Mouse (Mus musculus) forebrain, embryonic 10.5 days (tissue): ENCODE measurements at regions not wholly inside any gene's neighbourhood (a gene's known extent, or its start where the extent isn't known, plus 50 kb on each side); places are given as distances from the start of the nearest gene placed in this dataset.

ENCODE experiments used
- DNase-seq: peaks from one replicate; pipeline ENCODE4 v3.0.0-alpha.2; 2017; ENCODE audit warnings: low spot score; ENCODE audit errors: extremely low spot score
- H3K27ac ChIP-seq: fragments of 300-500 bp; sonication (generic); 2 replicates; pipeline ENCODE4 v1.5.1; 2016; ENCODE audit warnings: mild to moderate bottlenecking
- H3K27me3 ChIP-seq: fragments of 300-500 bp; sonication (generic); 2 replicates; pipeline ENCODE4 v1.6.1; 2016; ENCODE audit warnings: mild to moderate bottlenecking; ENCODE audit not compliant: poor library complexity, severe bottlenecking
- H3K36me3 ChIP-seq: fragments of 300-500 bp; sonication (generic); replicated peaks from 2 replicates; pipeline ENCODE4 v1.6.1; 2016; ENCODE audit warnings: mild to moderate bottlenecking, moderate library complexity
- H3K4me1 ChIP-seq: fragments of 300-500 bp; sonication (generic); 2 replicates; pipeline ENCODE4 v1.6.1; 2016
- H3K4me3 ChIP-seq: fragments of 300-500 bp; sonication (generic); 2 replicates; pipeline ENCODE4 v1.5.1; 2016; ENCODE audit warnings: mild to moderate bottlenecking, moderate library complexity
- H3K9me3 ChIP-seq: fragments of 300-500 bp; sonication (generic); 2 replicates; pipeline ENCODE4 v1.6.1; 2016; ENCODE audit warnings: mild to moderate bottlenecking, moderate library complexity
- WGBS: fragments of 180-500 bp; shearing (Covaris S2); methylation state at CpG from one replicate; pipeline ENCODE4 v1.1.7; 2016; 5-methylcytosine and 5-hydroxymethylcytosine counted together

DNA sequence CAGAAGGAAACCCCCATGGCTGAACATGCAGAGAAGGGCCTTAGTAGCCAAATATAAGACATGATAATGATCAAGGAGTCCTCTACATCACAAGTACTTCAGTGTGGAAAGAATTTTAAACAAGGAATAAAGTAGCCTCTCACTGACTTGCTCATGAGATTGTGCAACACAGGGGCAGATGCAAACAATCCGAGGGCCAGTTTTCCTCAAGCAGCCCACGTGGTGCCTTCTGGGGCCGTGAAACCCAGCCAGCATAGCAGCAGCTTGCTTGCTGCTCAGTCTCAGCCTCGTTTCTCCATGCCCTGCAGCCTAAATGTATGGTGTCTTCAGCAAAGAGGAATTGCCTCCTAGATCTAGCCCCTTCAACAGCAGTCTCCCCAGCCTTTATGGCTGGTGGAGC lies 350.7 kb upstream of the Rasgrp1 start:
- no peaks in the 10 kb centered on the region for H3K9me3 ChIP-seq
- WGBS = 79% methylated on average over 4 of the region's 4 CpGs
- no peak overlapping the region for H3K27ac ChIP-seq
- H3K4me1 ChIP-seq = no peaks in the 10 kb centered on the region
- H3K4me3 ChIP-seq = no peak overlapping the region
- H3K36me3 ChIP-seq = no peaks in the 10 kb centered on the region
- no peak for DNase-seq
- H3K27me3 ChIP-seq = no peaks in the 10 kb centered on the region

GRCm38 (mm10) chr2:117710173-117710813 lies 367.5 kb upstream of the Rasgrp1 start:
- Histone ChIP-seq H3K4me1 (no peaks in the 10 kb centered on the region), H3K9me3 (no peaks in the 10 kb centered on the region), H3K27ac (no peak overlapping the region), H3K36me3 (no peaks in the 10 kb centered on the region), H3K4me3 (no peak overlapping the region), H3K27me3 (no peaks in the 10 kb centered on the region)
- no peak for DNase-seq
- 92% methylated on average over 7 of the region's 7 CpGs for WGBS

DNA sequence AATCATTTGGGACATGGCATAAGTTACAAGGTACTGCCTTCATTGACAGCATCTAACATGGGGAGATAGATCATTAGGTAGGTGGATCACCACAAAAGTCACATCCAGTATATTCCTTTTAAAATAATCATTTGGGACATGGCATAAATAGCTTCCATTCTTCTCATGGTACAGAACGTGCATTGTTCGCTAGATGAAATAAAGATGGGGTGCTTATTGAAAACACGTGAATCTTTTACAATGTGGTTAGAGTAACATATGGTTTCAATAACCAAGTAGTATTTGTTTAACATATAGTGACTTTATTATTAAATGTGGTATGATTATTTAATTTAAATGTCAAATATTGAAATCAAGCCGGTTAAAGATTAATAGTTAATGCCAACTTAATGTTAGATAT lies 381.3 kb upstream of the Rasgrp1 start:
- Histone ChIP-seq H3K9me3 (no peaks in the 10 kb centered on the region), H3K4me1 (no peaks in the 10 kb centered on the region), H3K36me3 (no peaks in the 10 kb centered on the region), H3K4me3 (no peak overlapping the region), H3K27ac (no peak overlapping the region), H3K27me3 (no peaks in the 10 kb centered on the region)
- 72% methylated on average over 4 of the region's 4 CpGs for WGBS
- DNase-seq = no peak

- no peak for DNase-seq
These were observed 380.4 kb upstream of the Thbs1 start for GRCm38 (mm10) chr2:117731253-117731652.

GRCm38 (mm10) chr2:117742413-117742812 lies 369.3 kb upstream of the Thbs1 start:
- Histone ChIP-seq H3K27ac (no peak overlapping the region), H3K4me3 (no peak overlapping the region), H3K27me3 (no peaks in the 10 kb centered on the region), H3K9me3 (peaks cover 6% of the 10 kb centered on the region; the same call in 1 of the 2 replicates), H3K36me3 (no peaks in the 10 kb centered on the region), H3K4me1 (no peaks in the 10 kb centered on the region)
- DNase-seq = no peak

More at GRCm38 (mm10) chr2:117731253-117731652, 380.4 kb upstream of the Thbs1 start:
- H3K9me3 ChIP-seq = no peaks in the 10 kb centered on the region
- H3K27me3 ChIP-seq = no peaks in the 10 kb centered on the region
- H3K4me1 ChIP-seq = no peaks in the 10 kb centered on the region
- 86% methylated on average over 2 of the region's 2 CpGs for WGBS
- H3K4me3 ChIP-seq = no peak overlapping the region
- H3K27ac ChIP-seq = no peak overlapping the region
- no peaks in the 10 kb centered on the region for H3K36me3 ChIP-seq

GRCm38 (mm10) chr2:117743901-117744300 lies 367.8 kb upstream of the Thbs1 start:
- 92% methylated on average over 1 of the region's 1 CpGs for WGBS
- no peak for DNase-seq
- Histone ChIP-seq H3K27ac (no peak overlapping the region), H3K9me3 (peaks cover 6% of the 10 kb centered on the region; the same call in 1 of the 2 replicates), H3K36me3 (no peaks in the 10 kb centered on the region), H3K4me1 (no peaks in the 10 kb centered on the region), H3K27me3 (no peaks in the 10 kb centered on the region), H3K4me3 (no peak overlapping the region)

GRCm38 (mm10) chr2:117745767-117746166 lies 365.9 kb upstream of the Thbs1 start:
- no peaks in the 10 kb centered on the region for H3K27me3 ChIP-seq
- no peaks in the 10 kb centered on the region for H3K4me1 ChIP-seq
- H3K36me3 ChIP-seq = no peaks in the 10 kb centered on the region
- peaks cover 6% of the 10 kb centered on the region; the same call in 1 of the 2 replicates for H3K9me3 ChIP-seq
- DNase-seq = no peak
- H3K4me3 ChIP-seq = no peak overlapping the region
- WGBS = 79% methylated on average over 2 of the region's 2 CpGs
- H3K27ac ChIP-seq = no peak overlapping the region

GRCm38 (mm10) chr2:117747136-117747535 lies 364.5 kb upstream of the Thbs1 start:
- DNase-seq = no peak
- no peaks in the 10 kb centered on the region for H3K27me3 ChIP-seq
- no peaks in the 10 kb centered on the region for H3K36me3 ChIP-seq
- H3K4me1 ChIP-seq = no peaks in the 10 kb centered on the region
- peaks cover 6% of the 10 kb centered on the region; the same call in 1 of the 2 replicates for H3K9me3 ChIP-seq
- WGBS = 87% methylated on average over 3 of the region's 3 CpGs
- no peak overlapping the region for H3K4me3 ChIP-seq
- H3K27ac ChIP-seq = no peak overlapping the region

DNA sequence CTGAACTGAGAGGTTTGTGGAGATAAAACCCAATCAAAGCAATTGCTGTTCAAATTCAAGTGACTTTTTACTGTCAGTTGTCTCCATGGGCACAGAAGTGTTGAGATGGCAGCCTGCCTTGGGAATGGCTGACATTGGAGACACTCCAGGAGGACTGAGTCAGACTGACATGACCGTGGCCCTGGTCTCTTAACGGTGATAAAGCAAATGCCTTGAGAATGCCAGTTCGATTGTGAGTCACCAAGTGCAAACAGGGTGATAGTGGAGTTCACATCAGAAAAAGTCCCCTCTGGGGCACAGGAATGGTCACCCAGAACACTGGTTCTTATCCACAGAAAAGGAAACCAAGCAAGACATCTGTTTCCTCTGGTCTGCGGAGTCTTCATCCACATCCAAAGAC lies 362.8 kb upstream of the Thbs1 start:
- H3K4me1 ChIP-seq = no peaks in the 10 kb centered on the region
- H3K4me3 ChIP-seq = no peak overlapping the region
- H3K27ac ChIP-seq = no peak overlapping the region
- 88% methylated on average over 4 of the region's 4 CpGs for WGBS
- peaks cover 6% of the 10 kb centered on the region; the same call in 1 of the 2 replicates for H3K9me3 ChIP-seq
- no peak for DNase-seq
- H3K27me3 ChIP-seq = no peaks in the 10 kb centered on the region
- H3K36me3 ChIP-seq = no peaks in the 10 kb centered on the region

GRCm38 (mm10) chr2:117759491-117760013 lies 352.1 kb upstream of the Thbs1 start:
- no peaks in the 10 kb centered on the region for H3K9me3 ChIP-seq
- H3K36me3 ChIP-seq = no peaks in the 10 kb centered on the region
- 88% methylated on average over 1 of the region's 1 CpGs for WGBS
- H3K27me3 ChIP-seq = no peaks in the 10 kb centered on the region
- H3K27ac ChIP-seq = no peak overlapping the region
- DNase-seq = no peak
- H3K4me3 ChIP-seq = no peak overlapping the region
- no peaks in the 10 kb centered on the region for H3K4me1 ChIP-seq

GRCm38 (mm10) chr2:117763631-117764030 lies 348.0 kb upstream of the Thbs1 start:
- no peak for DNase-seq
- no peaks in the 10 kb centered on the region for H3K27me3 ChIP-seq
- H3K9me3 ChIP-seq = no peaks in the 10 kb centered on the region
- 94% methylated on average over 1 of the region's 1 CpGs for WGBS
- no peak overlapping the region for H3K27ac ChIP-seq
- H3K36me3 ChIP-seq = no peaks in the 10 kb centered on the region
- no peak overlapping the region for H3K4me3 ChIP-seq
- H3K4me1 ChIP-seq = no peaks in the 10 kb centered on the region

DNA sequence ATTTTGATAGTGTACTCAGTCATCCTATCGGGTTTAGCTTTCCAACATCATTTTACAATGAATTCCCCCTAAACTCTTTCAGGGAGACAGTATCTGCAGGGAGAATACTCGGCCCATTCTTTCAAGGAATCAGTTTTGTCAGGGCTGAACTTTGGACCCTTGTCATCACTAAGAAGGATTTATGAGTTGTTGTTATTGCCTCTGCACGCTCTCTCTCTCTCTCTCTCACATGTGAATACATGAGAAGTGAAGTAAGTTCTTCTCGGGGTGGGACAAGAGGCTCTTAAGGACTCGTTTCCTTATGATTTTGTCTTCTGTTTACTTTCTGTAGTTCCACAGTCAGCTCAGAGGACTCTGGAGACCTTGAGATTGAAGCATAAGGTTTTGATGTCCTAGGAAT lies 346.1 kb upstream of the Thbs1 start:
- WGBS = 87% methylated on average over 5 of the region's 5 CpGs
- Histone ChIP-seq H3K4me1 (no peaks in the 10 kb centered on the region), H3K36me3 (no peaks in the 10 kb centered on the region)

DNA sequence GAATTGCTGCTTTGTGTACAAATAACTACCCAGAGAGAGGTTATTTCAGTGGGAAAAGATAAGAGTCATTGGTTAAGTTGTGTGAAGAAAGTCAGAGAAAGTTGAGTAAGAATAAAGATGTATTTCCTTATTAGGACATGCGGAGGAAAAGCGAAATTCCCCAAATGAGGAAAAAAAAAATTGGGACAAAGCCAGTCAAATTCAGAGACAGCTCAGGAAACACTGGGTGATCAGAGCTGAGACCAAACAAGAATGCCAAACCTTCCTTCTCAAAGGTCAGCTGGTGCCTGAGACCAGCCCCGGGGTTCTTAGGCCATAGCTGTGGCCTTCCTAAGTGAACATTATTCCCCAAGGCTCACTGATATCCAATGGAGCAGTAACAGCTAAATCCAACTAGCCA lies 345.2 kb upstream of the Thbs1 start:
- no peaks in the 10 kb centered on the region for H3K27me3 ChIP-seq
- WGBS = 92% methylated on average over 3 of the region's 3 CpGs
- DNase-seq = no peak
- H3K36me3 ChIP-seq = no peaks in the 10 kb centered on the region
- no peaks in the 10 kb centered on the region for H3K9me3 ChIP-seq
- H3K4me1 ChIP-seq = no peaks in the 10 kb centered on the region
- H3K4me3 ChIP-seq = no peak overlapping the region
- H3K27ac ChIP-seq = no peak overlapping the region

More for the DNA sequence above, 346.1 kb upstream of the Thbs1 start:
- H3K27ac ChIP-seq = no peak overlapping the region
- H3K9me3 ChIP-seq = no peaks in the 10 kb centered on the region
- H3K4me3 ChIP-seq = no peak overlapping the region
- DNase-seq = no peak
- H3K27me3 ChIP-seq = no peaks in the 10 kb centered on the region
